Comparison of ENCODE assay signal across 11 mouse cellular contexts in the genomic region with DNA sequence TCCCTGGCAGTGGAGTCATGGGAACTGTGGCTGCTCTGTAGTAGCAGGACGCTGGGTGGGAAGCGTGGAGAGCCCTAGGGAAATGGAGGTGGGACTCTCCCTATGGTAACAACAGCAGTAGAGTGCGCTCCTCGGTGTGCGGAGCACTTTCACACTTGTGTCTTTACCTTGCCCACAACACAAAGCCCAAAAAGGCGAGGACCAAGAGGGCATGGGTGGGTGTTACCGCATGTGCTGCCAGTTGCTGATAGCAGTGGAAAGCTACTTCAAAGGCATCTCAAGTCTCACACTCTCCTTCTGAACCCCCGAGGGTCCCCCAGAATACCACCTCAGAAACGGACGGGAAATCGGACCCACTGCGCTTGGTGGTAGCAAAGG. TPM values are rescaled to one million over a fixed set of nuclear protein-coding genes. Genes with fewer than 3 reads are reported as not detected.
DNase-seq lines count a peak whose midpoint lies in the region; ATAC-seq and TF ChIP-seq lines count a peak whose summit lies in the region.
"Had no signal": no experiment of that assay in that cellular context is flagged by ENCODE, and none has a peak within 500 bp of the region (broad histone marks: within the 10 kb centered on the region; RNA-seq: fewer than 3 reads in every experiment).

No protein-coding gene starts in this region.

- peaks cover 83% of the 10 kb centered on the region for H3K4me1 ChIP-seq in heart, embryonic 10.5 days
- peaks cover 32% of the 10 kb centered on the region for H3K4me1 ChIP-seq in lung, postnatal 0 days (ENCODE audit: insufficient read depth, low read depth, low read length)
- H3K4me1 ChIP-seq in lung, adult 2 months (ENCODE audit: control insufficient read depth, insufficient read depth, low read length) = peaks cover 16% of the 10 kb centered on the region
- H3K4me1 ChIP-seq in intestine, embryonic 15.5 days (replicated peaks) = peaks cover 52% of the 10 kb centered on the region
- peaks cover 57% of the 10 kb centered on the region for H3K4me1 ChIP-seq in stomach, embryonic 15.5 days

- no peak for TF ChIP-seq CTCF in lung, postnatal 0 days (IDR thresholded peaks at IDR 0.05)
- TF ChIP-seq CTCF in lung, adult 2 months (IDR thresholded peaks at IDR 0.05; ENCODE audit: insufficient read depth, low read length) = no peak

- no peaks in the 10 kb centered on the region for H3K27me3 ChIP-seq in heart, embryonic 10.5 days (ENCODE audit: insufficient read depth, poor library complexity, severe bottlenecking)
- H3K27me3 ChIP-seq in lung, postnatal 0 days (replicated peaks; ENCODE audit: insufficient read depth, low read length) = no peaks in the 10 kb centered on the region
- H3K27me3 ChIP-seq in intestine, embryonic 15.5 days (replicated peaks) = no peaks in the 10 kb centered on the region
- H3K27me3 ChIP-seq in stomach, embryonic 15.5 days (replicated peaks) = no peaks in the 10 kb centered on the region

- no peak for DNase-seq in heart, embryonic 10.5 days (ENCODE audit: low spot score)
- no peak for DNase-seq in heart, postnatal 10 days
- DNase-seq in lung, postnatal 0 days (ENCODE audit: low spot score) = no peak
- DNase-seq in lung, adult 2 months = no peak
- no peak for DNase-seq in right cerebral cortex, postnatal 4 days
- DNase-seq in cerebellum, postnatal 25 days = no peak
- DNase-seq: cerebellum, adult 11-12 months; layer of hippocampus, postnatal 36 days; right cerebral cortex, postnatal 25 days had no signal

- H3K9me3 ChIP-seq in heart, embryonic 10.5 days = no peaks in the 10 kb centered on the region
- H3K9me3 ChIP-seq in lung, postnatal 0 days (ENCODE audit: low read length) = no peaks in the 10 kb centered on the region
- no peaks in the 10 kb centered on the region for H3K9me3 ChIP-seq in intestine, embryonic 15.5 days
- H3K9me3 ChIP-seq in stomach, embryonic 15.5 days = no peaks in the 10 kb centered on the region

- TF ChIP-seq EP300 in lung, postnatal 0 days (IDR thresholded peaks at IDR 0.05) = no peak

- intact Hi-C loops in heart, postnatal 10 days (cut with DNase I) = no loop called here

- no peak overlapping the region for H3K9ac ChIP-seq in lung, postnatal 0 days (replicated peaks; ENCODE audit: low read depth)
- H3K9ac ChIP-seq in intestine, embryonic 15.5 days = peak overlapping the region; percentile 28; the same call in 1 of the 2 replicates
- H3K9ac ChIP-seq in stomach, embryonic 15.5 days = no peak overlapping the region

- no peak for TF ChIP-seq POLR2A in lung, adult 2 months (IDR thresholded peaks at IDR 0.05; ENCODE audit: borderline replicate concordance, extremely low read depth, low read depth, low read length)

- no peak for ATAC-seq in lung, postnatal 0 days
- no peak for ATAC-seq in intestine, embryonic 15.5 days
- ATAC-seq in stomach, embryonic 15.5 days (ENCODE audit: insufficient read depth, low FRiP score, low read depth) = no peak

- H3K4me3 ChIP-seq in heart, embryonic 10.5 days = peak overlapping the region; percentile 50
- no peak overlapping the region for H3K4me3 ChIP-seq in lung, postnatal 0 days (ENCODE audit: low read depth, low read length)
- no peak overlapping the region for H3K4me3 ChIP-seq in lung, adult 2 months (replicated peaks; ENCODE audit: extremely low read depth, low read depth, low read length)
- no peak overlapping the region; the same call in 1 of the 2 replicates for H3K4me3 ChIP-seq in intestine, embryonic 15.5 days (replicated peaks)
- H3K4me3 ChIP-seq in stomach, embryonic 15.5 days (replicated peaks) = no peak overlapping the region

- peak overlapping the region; percentile 25; the same call in 1 of the 2 replicates for H3K4me2 ChIP-seq in lung, postnatal 0 days (replicated peaks; ENCODE audit: low read depth, low read length)
- H3K4me2 ChIP-seq in intestine, embryonic 15.5 days (replicated peaks) = peak overlapping the region; percentile 51
- H3K4me2 ChIP-seq in stomach, embryonic 15.5 days = peak overlapping the region; percentile 42; the same call in 1 of the 2 replicates

- 16% methylated on average over 12 of the region's 12 CpGs for WGBS in heart, embryonic 10.5 days
- 44% methylated on average over 12 of the region's 12 CpGs for WGBS in lung, postnatal 0 days
- WGBS in lung, adult 2 months = 55% methylated on average over 12 of the region's 12 CpGs
- WGBS in intestine, embryonic 15.5 days = 31% methylated on average over 12 of the region's 12 CpGs
- WGBS in stomach, embryonic 15.5 days = 31% methylated on average over 12 of the region's 12 CpGs

- no peaks in the 10 kb centered on the region for H3K36me3 ChIP-seq in heart, embryonic 10.5 days
- no peaks in the 10 kb centered on the region for H3K36me3 ChIP-seq in lung, postnatal 0 days (ENCODE audit: insufficient read depth, low read length)
- H3K36me3 ChIP-seq in intestine, embryonic 15.5 days = no peaks in the 10 kb centered on the region
- H3K36me3 ChIP-seq in stomach, embryonic 15.5 days = no peaks in the 10 kb centered on the region

- H3K27ac ChIP-seq in heart, embryonic 10.5 days = peak overlapping the region; percentile 81
- no peak overlapping the region for H3K27ac ChIP-seq in lung, postnatal 0 days (ENCODE audit: low read length)
- H3K27ac ChIP-seq in intestine, embryonic 15.5 days = peak overlapping the region; percentile 86; the same call in 1 of the 2 replicates
- no peak overlapping the region for H3K27ac ChIP-seq in stomach, embryonic 15.5 days

RNA-seq across cellular contexts. Expression of a gene that starts 23.4 kb away (rescaled TPM):
- 0.25 and 0.78 TPM in 2 replicates for polyA plus RNA-seq in heart, embryonic 10.5 days (2016; fragmentation: Nextera tagmentation; extraction: Ambion mirVana)
- total RNA-seq in heart, postnatal 10 days (2021) = under 1 TPM; 0.42 to 0.62 TPM
- polyA plus RNA-seq in lung, postnatal 0 days (2015; fragmentation: Nextera tagmentation; extraction: Ambion mirVana) = 0.50 and 0.69 TPM in 2 replicates
- polyA plus RNA-seq in lung, adult 2 months (2012; rRNA removed) = 15.5 and 19.7 TPM in 2 replicates
- polyA plus RNA-seq in intestine, embryonic 15.5 days (2015; fragmentation: Nextera tagmentation; extraction: Ambion mirVana) = 0.43 and 0.87 TPM in 2 replicates
- 0.21 and 0.27 TPM in 2 replicates for polyA plus RNA-seq in stomach, embryonic 15.5 days (2015; fragmentation: Nextera tagmentation; extraction: Ambion mirVana)
- total RNA-seq: layer of hippocampus, postnatal 36 days had no signal

RNA-seq across cellular contexts. Expression of a gene that starts 42.3 kb away (rescaled TPM):
- 0.36 TPM in 2 replicates for polyA plus RNA-seq in heart, embryonic 10.5 days (2016; fragmentation: Nextera tagmentation; extraction: Ambion mirVana)
- total RNA-seq in heart, postnatal 10 days (2021) = under 1 TPM; 0.12 TPM
- polyA plus RNA-seq in lung, postnatal 0 days (2015; fragmentation: Nextera tagmentation; extraction: Ambion mirVana) = 0.13 and 0.24 TPM in 2 replicates
- 2.9 and 4.9 TPM in 2 replicates for polyA plus RNA-seq in lung, adult 2 months (2012; rRNA removed)
- 0.58 and 0.93 TPM in 2 replicates for polyA plus RNA-seq in intestine, embryonic 15.5 days (2015; fragmentation: Nextera tagmentation; extraction: Ambion mirVana)
- 1.4 and 1.5 TPM in 2 replicates for polyA plus RNA-seq in stomach, embryonic 15.5 days (2015; fragmentation: Nextera tagmentation; extraction: Ambion mirVana)
- total RNA-seq: layer of hippocampus, postnatal 36 days had no signal

Comparison
In these comparisons a context has a peak if more than half of its experiments do, and no peak if none do; other contexts are left out.
1. H3K27ac ChIP-seq: peak in heart, embryonic 10.5 days (single experiment) and intestine, embryonic 15.5 days (single experiment); none in lung, postnatal 0 days (single experiment) and stomach, embryonic 15.5 days (single experiment).
2. Peak in every context shown above with its lines, with median percentiles within 50 percentile points of each other: H3K4me2 ChIP-seq.